Mouse (Mus musculus) stomach, embryonic 15.5 days (tissue): ENCODE measurements around the gene Rab13. TPM values are rescaled to one million over a fixed set of nuclear protein-coding genes. Genes with fewer than 3 reads are reported as not detected.

ENCODE experiments used
- ATAC-seq: fragments of 200-750 bp; cut with Nextera tagmentation; 2 replicates; pipeline ENCODE4 v1.8.0; 2017; ENCODE audit warnings: low read depth, moderate number of reproducible peaks, moderate TSS enrichment; ENCODE audit not compliant: insufficient read depth, low FRiP score
- H3K27ac ChIP-seq: fragments of 300-500 bp; sonication (generic); 2 replicates; pipeline ENCODE4 v1.5.1; 2015; ENCODE audit warnings: mild to moderate bottlenecking, inconsistent platforms
- H3K27me3 ChIP-seq: fragments of 300-500 bp; sonication (generic); replicated peaks from 2 replicates; pipeline ENCODE4 v1.6.1; 2015; ENCODE audit warnings: inconsistent platforms
- H3K36me3 ChIP-seq: fragments of 300-500 bp; sonication (generic); 2 replicates; pipeline ENCODE4 v1.6.1; 2015; ENCODE audit warnings: inconsistent platforms
- H3K4me1 ChIP-seq: fragments of 300-500 bp; sonication (generic); 2 replicates; pipeline ENCODE4 v1.6.1; 2015; ENCODE audit warnings: inconsistent platforms
- H3K4me2 ChIP-seq: fragments of 300-500 bp; sonication (generic); 2 replicates; pipeline ENCODE4 v1.6.1; 2015; ENCODE audit warnings: mild to moderate bottlenecking, inconsistent platforms
- H3K4me3 ChIP-seq: fragments of 300-500 bp; sonication (generic); replicated peaks from 2 replicates; pipeline ENCODE4 v1.5.1; 2015; ENCODE audit warnings: inconsistent platforms
- H3K9ac ChIP-seq: fragments of 300-500 bp; sonication (generic); 2 replicates; pipeline ENCODE4 v1.6.1; 2015; ENCODE audit warnings: inconsistent platforms
- H3K9me3 ChIP-seq: fragments of 300-500 bp; sonication (generic); 2 replicates; pipeline ENCODE4 v1.6.1; 2016; ENCODE audit warnings: inconsistent platforms
- WGBS: fragments of 180-500 bp; shearing (Covaris S2); methylation state at CpG from one replicate; pipeline ENCODE4 v1.1.7; 2015; 5-methylcytosine and 5-hydroxymethylcytosine counted together
- polyA plus RNA-seq: library from polyadenylated mRNA; unstranded; fragments of >200 nt; fragmentation: Nextera tagmentation; extraction: Ambion mirVana; gene quantifications from 2 replicates; pipeline ENCODE4 v1.2.1, GENCODE M21; 2015

The Rab13 gene
- 30.9 and 31.0 TPM in 2 replicates for polyA plus RNA-seq

- H3K4me1 ChIP-seq: peaks cover 10% of the 10 kb centered on the region; the same call in 1 of the 2 replicates
Observed at GRCm38 (mm10) chr3:90213377-90213866, at the start of gene Rab13, which contains the start of gene Rps27. TSS of gene Rab13 (plus strand) at chr3:90213695. TSS of gene Rps27 (minus strand) at chr3:90213651.

GRCm38 (mm10) chr3:90179566-90179965 is 33.9 kb upstream of the Rab13 start:
- Histone ChIP-seq H3K9me3 (no peaks in the 10 kb centered on the region), H3K4me3 (no peak overlapping the region), H3K27me3 (no peaks in the 10 kb centered on the region), H3K27ac (no peak overlapping the region), H3K9ac (no peak overlapping the region), H3K4me2 (no peak overlapping the region), H3K4me1 (no peaks in the 10 kb centered on the region), H3K36me3 (no peaks in the 10 kb centered on the region)
- ATAC-seq: no peak
- WGBS: 66% methylated on average over 3 of the region's 3 CpGs

More at GRCm38 (mm10) chr3:90213377-90213866, at the start of gene Rab13, which contains the start of gene Rps27:
- H3K9me3 ChIP-seq: no peaks in the 10 kb centered on the region
- under 1% methylated on average over 42 of the region's 42 CpGs for WGBS
- peak within 1 kb of the TSS; percentile 73 for H3K4me3 ChIP-seq
- peak within 1 kb of the TSS; percentile 82 for H3K9ac ChIP-seq
- H3K4me2 ChIP-seq: peak within 1 kb of the TSS; percentile 87
- H3K36me3 ChIP-seq: peaks cover 30% of the 10 kb centered on the region; the same call in 1 of the 2 replicates
- H3K27ac ChIP-seq: peak within 1 kb of the TSS; percentile 85
- peak; percentile 92 for ATAC-seq
- H3K27me3 ChIP-seq: no peaks in the 10 kb centered on the region

GRCm38 (mm10) chr3:90183581-90183980 is 29.9 kb upstream of the Rab13 start:
- H3K9ac ChIP-seq: no peak overlapping the region
- no peaks in the 10 kb centered on the region for H3K9me3 ChIP-seq
- H3K27ac ChIP-seq: no peak overlapping the region
- H3K36me3 ChIP-seq: no peaks in the 10 kb centered on the region
- 75% methylated on average over 3 of the region's 3 CpGs for WGBS
- H3K4me2 ChIP-seq: no peak overlapping the region
- H3K27me3 ChIP-seq: no peaks in the 10 kb centered on the region
- H3K4me1 ChIP-seq: no peaks in the 10 kb centered on the region
- H3K4me3 ChIP-seq: no peak overlapping the region
- no peak for ATAC-seq

- Histone ChIP-seq H3K36me3 (no peaks in the 10 kb centered on the region), H3K9ac (no peak overlapping the region), H3K4me2 (no peak overlapping the region), H3K27me3 (no peaks in the 10 kb centered on the region), H3K27ac (no peak overlapping the region), H3K4me3 (no peak overlapping the region), H3K9me3 (no peaks in the 10 kb centered on the region), H3K4me1 (no peaks in the 10 kb centered on the region)
- no peak for ATAC-seq
- 67% methylated on average over 11 of the region's 11 CpGs for WGBS
Observed at GRCm38 (mm10) chr3:90190859-90191510, 22.5 kb upstream of the Rab13 start.

GRCm38 (mm10) chr3:90194759-90195158 is 18.7 kb upstream of the Rab13 start:
- no peak for ATAC-seq
- Histone ChIP-seq H3K36me3 (no peaks in the 10 kb centered on the region), H3K9me3 (no peaks in the 10 kb centered on the region), H3K27ac (no peak overlapping the region), H3K27me3 (no peaks in the 10 kb centered on the region), H3K9ac (no peak overlapping the region), H3K4me2 (no peak overlapping the region), H3K4me3 (no peak overlapping the region), H3K4me1 (no peaks in the 10 kb centered on the region)
- WGBS: 54% methylated on average over 4 of the region's 4 CpGs

GRCm38 (mm10) chr3:90195644-90196043 is 17.9 kb upstream of the Rab13 start:
- H3K27me3 ChIP-seq: no peaks in the 10 kb centered on the region
- H3K4me2 ChIP-seq: no peak overlapping the region
- 81% methylated on average over 1 of the region's 1 CpGs for WGBS
- H3K4me3 ChIP-seq: no peak overlapping the region
- no peaks in the 10 kb centered on the region for H3K36me3 ChIP-seq
- no peak for ATAC-seq
- no peaks in the 10 kb centered on the region for H3K4me1 ChIP-seq
- H3K9me3 ChIP-seq: no peaks in the 10 kb centered on the region
- no peak overlapping the region for H3K9ac ChIP-seq
- H3K27ac ChIP-seq: no peak overlapping the region

GRCm38 (mm10) chr3:90197548-90197947 is 15.9 kb upstream of the Rab13 start:
- no peak for ATAC-seq
- Histone ChIP-seq H3K9ac (no peak overlapping the region), H3K27ac (no peak overlapping the region), H3K36me3 (no peaks in the 10 kb centered on the region), H3K4me2 (no peak overlapping the region), H3K4me1 (no peaks in the 10 kb centered on the region), H3K4me3 (no peak overlapping the region), H3K9me3 (no peaks in the 10 kb centered on the region), H3K27me3 (no peaks in the 10 kb centered on the region)
- WGBS: 82% methylated on average over 1 of the region's 1 CpGs

GRCm38 (mm10) chr3:90202884-90203283 is 10.6 kb upstream of the Rab13 start:
- Histone ChIP-seq H3K27ac (no peak overlapping the region), H3K36me3 (no peaks in the 10 kb centered on the region), H3K4me1 (no peaks in the 10 kb centered on the region), H3K4me2 (no peak overlapping the region), H3K4me3 (no peak overlapping the region), H3K27me3 (no peaks in the 10 kb centered on the region), H3K9me3 (no peaks in the 10 kb centered on the region), H3K9ac (no peak overlapping the region)
- 50% methylated on average over 1 of the region's 1 CpGs for WGBS
- no peak for ATAC-seq

GRCm38 (mm10) chr3:90203619-90204018 is 9.9 kb upstream of the Rab13 start:
- no peak overlapping the region for H3K4me2 ChIP-seq
- H3K4me3 ChIP-seq: no peak overlapping the region
- no peaks in the 10 kb centered on the region for H3K9me3 ChIP-seq
- no peaks in the 10 kb centered on the region for H3K27me3 ChIP-seq
- ATAC-seq: no peak
- H3K36me3 ChIP-seq: peaks cover 2% of the 10 kb centered on the region; the same call in 1 of the 2 replicates
- no peaks in the 10 kb centered on the region for H3K4me1 ChIP-seq
- H3K9ac ChIP-seq: no peak overlapping the region
- WGBS: 68% methylated on average over 5 of the region's 5 CpGs
- H3K27ac ChIP-seq: no peak overlapping the region

- Histone ChIP-seq H3K27me3 (no peaks in the 10 kb centered on the region), H3K4me2 (no peak overlapping the region), H3K27ac (no peak overlapping the region), H3K4me3 (no peak overlapping the region), H3K36me3 (peaks cover 8% of the 10 kb centered on the region; the same call in 1 of the 2 replicates), H3K9ac (no peak overlapping the region), H3K4me1 (no peaks in the 10 kb centered on the region), H3K9me3 (no peaks in the 10 kb centered on the region)
- 95% methylated on average over 2 of the region's 2 CpGs for WGBS
- no peak for ATAC-seq
Observed at GRCm38 (mm10) chr3:90204582-90204981, 8.9 kb upstream of the Rab13 start.

GRCm38 (mm10) chr3:90208662-90209061 is 4.8 kb upstream of the Rab13 start:
- peaks cover 10% of the 10 kb centered on the region; the same call in 1 of the 2 replicates for H3K4me1 ChIP-seq
- H3K36me3 ChIP-seq: peaks cover 30% of the 10 kb centered on the region; the same call in 1 of the 2 replicates
- no peaks in the 10 kb centered on the region for H3K9me3 ChIP-seq
- no peak for ATAC-seq
- H3K27me3 ChIP-seq: no peaks in the 10 kb centered on the region
- no peak overlapping the region for H3K9ac ChIP-seq
- WGBS: 82% methylated on average over 2 of the region's 2 CpGs
- H3K4me3 ChIP-seq: no peak overlapping the region
- no peak overlapping the region for H3K4me2 ChIP-seq
- no peak overlapping the region for H3K27ac ChIP-seq

- Histone ChIP-seq H3K4me1 (peaks cover 10% of the 10 kb centered on the region; the same call in 1 of the 2 replicates), H3K4me3 (no peak overlapping the region), H3K4me2 (no peak overlapping the region), H3K9ac (no peak overlapping the region), H3K9me3 (no peaks in the 10 kb centered on the region), H3K27me3 (no peaks in the 10 kb centered on the region), H3K27ac (no peak overlapping the region), H3K36me3 (peaks cover 30% of the 10 kb centered on the region; the same call in 1 of the 2 replicates)
- 89% methylated on average over 5 of the region's 5 CpGs for WGBS
- no peak for ATAC-seq
Observed at GRCm38 (mm10) chr3:90209908-90210566, 3.5 kb upstream of the Rab13 start.
